Mouse (Mus musculus) forebrain, embryonic 16.5 days (tissue): ENCODE measurements around the gene Abat. TPM values are rescaled to one million over a fixed set of nuclear protein-coding genes. Genes with fewer than 3 reads are reported as not detected.
"Not testable (repeated sequence)": the region's sequence is repeated elsewhere in the genome, so short reads cannot be mapped to it uniquely, and the experiment has no call there.

Experiments used
- ATAC-seq: fragments of 200-750 bp; cut with Nextera tagmentation; 2 replicates; pipeline ENCODE4 v1.8.0; 2017; ENCODE audit warnings: mild to moderate bottlenecking, moderate library complexity
- H3K27ac ChIP-seq: fragments of 300-500 bp; sonication (generic); 2 replicates; pipeline ENCODE4 v1.5.1; 2014; ENCODE audit warnings: low read length, control low read depth
- H3K27me3 ChIP-seq: fragments of 300-500 bp; sonication (generic); replicated peaks from 2 replicates; pipeline ENCODE4 v1.6.1; 2014; ENCODE audit warnings: low read length; ENCODE audit not compliant: control insufficient read depth, insufficient read depth
- H3K36me3 ChIP-seq: fragments of 300-500 bp; sonication (generic); 2 replicates; pipeline ENCODE4 v1.6.1; 2014; ENCODE audit not compliant: control insufficient read depth, insufficient read depth
- H3K4me1 ChIP-seq: fragments of 300-500 bp; sonication (generic); replicated peaks from 2 replicates; pipeline ENCODE4 v1.6.1; 2014; ENCODE audit warnings: low read length; ENCODE audit not compliant: control insufficient read depth, insufficient read depth
- H3K4me2 ChIP-seq: fragments of 300-500 bp; sonication (generic); 2 replicates; pipeline ENCODE4 v1.6.1; 2014; ENCODE audit warnings: mild to moderate bottlenecking, low read length, control low read depth
- H3K4me3 ChIP-seq: fragments of 300-500 bp; sonication (generic); replicated peaks from 2 replicates; pipeline ENCODE4 v1.5.1; 2014; ENCODE audit warnings: mild to moderate bottlenecking, low read length, control low read depth
- H3K9ac ChIP-seq: fragments of 300-500 bp; sonication (generic); replicated peaks from 2 replicates; pipeline ENCODE4 v1.6.1; 2014; ENCODE audit warnings: low read depth, low read length, control low read depth
- H3K9me3 ChIP-seq: fragments of 300-500 bp; sonication (generic); 2 replicates; pipeline ENCODE4 v1.6.1; 2016; ENCODE audit warnings: low read length; ENCODE audit not compliant: control insufficient read depth
- WGBS: fragments of 180-500 bp; shearing (Covaris S2); extraction: QIAGEN DNeasy Blood & Tissue Kit; methylation state at CpG from one replicate; pipeline ENCODE4 v1.1.7; 2014; 5-methylcytosine and 5-hydroxymethylcytosine counted together
- polyA plus RNA-seq: library from polyadenylated mRNA; unstranded; fragments of >200 nt; fragmentation: Nextera tagmentation; extraction: Ambion mirVana; gene quantifications from 2 replicates; pipeline ENCODE4 v1.2.1, GENCODE M21; 2015

The Abat gene
- polyA plus RNA-seq, 1 experiment from 2014 or later = 58.0 TPM

DNA sequence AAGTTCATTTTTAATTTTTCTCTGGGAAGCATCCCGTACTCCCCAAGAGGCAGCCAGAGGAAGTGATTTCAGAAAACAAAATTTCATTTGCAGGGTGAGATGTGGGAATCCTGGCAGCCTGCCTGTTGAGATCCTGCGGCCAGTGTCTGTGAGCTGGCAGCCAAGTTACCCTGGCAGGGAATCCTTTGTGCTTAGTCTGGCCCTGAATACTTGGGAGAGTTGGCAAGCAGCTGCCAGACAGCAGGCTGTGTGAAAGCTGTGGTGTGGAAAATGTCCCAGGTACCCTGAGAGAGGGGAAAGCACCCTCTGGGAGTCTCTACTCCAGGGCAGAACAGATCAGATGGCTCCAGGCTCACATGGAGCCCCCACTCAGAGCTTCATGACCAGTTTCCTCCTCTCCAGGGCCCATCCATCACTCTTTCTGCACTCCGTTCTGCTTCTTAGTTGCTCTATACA lies 27.7 kb downstream of the Abat start:
- Histone ChIP-seq H3K4me1 (peaks cover 33% of the 10 kb centered on the region), H3K27ac (peak overlapping the region; percentile 89), H3K36me3 (no peaks in the 10 kb centered on the region), H3K4me3 (no peak overlapping the region), H3K4me2 (peak overlapping the region; percentile 39), H3K27me3 (no peaks in the 10 kb centered on the region), H3K9me3 (no peaks in the 10 kb centered on the region), H3K9ac (peak overlapping the region; percentile 30)
- WGBS = 9% methylated on average over 3 of the region's 3 CpGs
- peak; percentile 82 for ATAC-seq

DNA sequence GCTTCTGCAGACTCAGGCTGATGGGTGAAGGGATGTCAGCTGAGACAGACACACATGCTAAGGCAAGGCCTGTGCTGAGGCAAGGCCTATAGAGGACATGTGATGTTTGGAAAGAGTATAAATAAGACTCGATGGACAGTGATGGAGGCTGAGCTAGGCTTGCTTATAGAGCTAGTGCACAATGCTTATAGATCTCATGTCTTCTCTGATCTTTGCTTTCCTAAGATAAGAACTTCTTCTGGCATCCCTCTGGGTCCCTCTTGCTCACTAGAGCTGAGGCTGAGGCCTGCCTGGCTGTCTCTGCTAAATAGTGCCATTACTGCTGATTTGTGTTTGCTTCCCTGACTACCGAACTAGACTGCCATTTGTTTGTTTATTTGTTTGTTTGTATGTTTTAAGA lies 34.6 kb downstream of the Abat start:
- ATAC-seq = no peak
- no peak overlapping the region for H3K4me2 ChIP-seq
- H3K9me3 ChIP-seq = no peaks in the 10 kb centered on the region
- no peaks in the 10 kb centered on the region for H3K4me1 ChIP-seq
- no peak overlapping the region for H3K9ac ChIP-seq
- H3K27me3 ChIP-seq = no peaks in the 10 kb centered on the region
- H3K27ac ChIP-seq = no peak overlapping the region
- H3K36me3 ChIP-seq = no peaks in the 10 kb centered on the region
- H3K4me3 ChIP-seq = no peak overlapping the region
- WGBS = 93% methylated on average over 2 of the region's 2 CpGs

DNA sequence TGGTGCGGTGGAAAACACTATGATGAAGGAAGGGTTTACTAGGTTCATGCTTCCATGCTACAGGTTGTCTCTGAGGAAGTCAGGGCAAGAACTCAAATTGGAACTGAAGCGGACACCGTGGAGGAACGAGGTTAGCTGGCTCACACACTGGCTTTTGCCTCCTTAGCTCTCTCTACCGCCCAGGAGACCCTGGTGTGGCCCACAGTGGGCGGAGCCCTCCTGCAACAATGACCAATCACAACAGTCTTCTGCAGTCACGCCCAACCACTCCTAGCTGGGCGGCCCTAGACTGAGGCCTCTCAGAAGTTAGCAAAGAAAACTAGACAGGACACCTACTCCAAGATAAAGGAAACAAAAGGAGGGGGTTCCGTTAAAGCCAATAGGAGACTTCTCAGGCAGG lies 36.3 kb downstream of the Abat start:
- no peaks in the 10 kb centered on the region for H3K4me1 ChIP-seq
- 73% methylated on average over 9 of the region's 9 CpGs for WGBS
- no peak overlapping the region for H3K4me3 ChIP-seq
- H3K4me2 ChIP-seq = no peak overlapping the region
- no peak overlapping the region for H3K9ac ChIP-seq
- no peak for ATAC-seq
- H3K27ac ChIP-seq = no peak overlapping the region
- H3K36me3 ChIP-seq = no peaks in the 10 kb centered on the region
- no peaks in the 10 kb centered on the region for H3K9me3 ChIP-seq
- H3K27me3 ChIP-seq = no peaks in the 10 kb centered on the region

DNA sequence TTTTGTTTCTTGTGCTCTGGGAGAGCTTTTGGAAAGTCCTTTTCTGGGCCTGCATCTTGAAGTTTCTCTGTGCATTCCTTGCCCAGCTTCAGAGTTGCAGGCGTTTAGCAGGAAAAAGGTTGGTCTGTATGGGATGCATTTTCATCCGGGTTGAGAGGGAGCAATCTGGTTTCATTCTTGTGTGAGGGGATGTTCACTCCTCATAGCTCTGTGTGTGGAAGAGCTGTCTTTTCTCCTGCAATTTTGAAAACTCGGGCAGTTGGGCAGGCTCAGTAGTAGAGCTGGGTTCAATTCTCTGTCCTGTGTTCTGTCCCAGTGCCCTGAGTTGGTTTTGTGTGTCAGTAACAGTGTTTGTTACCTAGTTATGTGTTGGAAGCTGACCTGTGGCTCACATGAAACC lies 41.1 kb downstream of the Abat start:
- H3K4me3 ChIP-seq = no peak overlapping the region
- H3K9me3 ChIP-seq = peaks cover 8% of the 10 kb centered on the region; the same call in 1 of the 2 replicates
- no peak for ATAC-seq
- H3K4me1 ChIP-seq = no peaks in the 10 kb centered on the region
- no peaks in the 10 kb centered on the region for H3K36me3 ChIP-seq
- no peaks in the 10 kb centered on the region for H3K27me3 ChIP-seq
- no peak overlapping the region for H3K4me2 ChIP-seq
- WGBS = 90% methylated on average over 3 of the region's 3 CpGs
- H3K9ac ChIP-seq = no peak overlapping the region
- no peak overlapping the region for H3K27ac ChIP-seq

DNA sequence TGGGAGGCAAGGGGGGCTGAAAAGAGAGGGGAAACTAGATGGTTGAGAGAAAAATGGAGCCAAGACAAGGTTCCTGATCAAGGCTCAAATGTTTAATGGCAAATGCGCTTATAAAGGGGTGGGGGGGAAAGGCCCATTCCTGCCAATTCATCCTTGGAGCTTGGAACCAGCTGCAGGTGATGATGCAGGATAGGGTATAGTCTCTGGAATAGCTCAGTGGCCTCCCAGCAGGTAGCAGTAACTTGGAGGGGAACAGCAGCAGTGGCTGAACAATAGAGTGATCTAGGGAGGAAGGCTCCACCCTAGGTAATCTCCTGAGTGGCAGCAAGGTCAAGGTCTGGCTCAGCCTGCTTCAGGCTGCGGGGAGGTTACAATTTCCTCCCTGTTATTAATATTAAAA lies 41.5 kb downstream of the Abat start:
- not testable (repeated sequence) for H3K27ac ChIP-seq
- 88% methylated on average over 2 of the region's 2 CpGs for WGBS

DNA sequence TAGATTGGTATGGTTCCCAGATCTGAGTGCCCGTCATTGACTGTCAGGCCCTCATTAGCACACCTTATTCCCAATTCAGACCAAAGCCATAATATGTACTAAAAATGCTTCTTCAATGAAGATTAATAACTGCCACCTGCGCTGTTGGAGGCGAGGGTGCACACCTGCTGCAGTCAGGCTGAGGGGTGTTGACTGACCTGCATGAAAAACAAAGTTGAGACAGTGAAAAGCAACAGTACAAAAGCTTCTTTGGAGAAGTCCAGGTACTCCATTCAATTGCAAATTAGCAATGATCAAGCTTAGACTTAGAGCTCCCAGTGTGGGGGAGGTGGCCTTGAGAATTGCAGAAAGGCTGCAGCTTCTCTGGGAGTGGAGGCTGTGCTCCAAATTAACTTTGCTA lies 42.1 kb downstream of the Abat start:
- not testable (repeated sequence) for H3K36me3 ChIP-seq, H3K4me1 ChIP-seq, H3K9ac ChIP-seq, H3K27ac ChIP-seq, H3K4me3 ChIP-seq, H3K27me3 ChIP-seq, ATAC-seq, H3K4me2 ChIP-seq
- peaks cover 12% of the 10 kb centered on the region for H3K9me3 ChIP-seq
- whole genome bisulfite sequencing = 64% methylated on average over 3 of the region's 3 CpGs

More for the DNA sequence above, 41.5 kb downstream of the Abat start:
- not testable (repeated sequence) for H3K4me2 ChIP-seq, ATAC-seq, H3K9me3 ChIP-seq, H3K36me3 ChIP-seq, H3K9ac ChIP-seq, H3K4me3 ChIP-seq, H3K4me1 ChIP-seq, H3K27me3 ChIP-seq

DNA sequence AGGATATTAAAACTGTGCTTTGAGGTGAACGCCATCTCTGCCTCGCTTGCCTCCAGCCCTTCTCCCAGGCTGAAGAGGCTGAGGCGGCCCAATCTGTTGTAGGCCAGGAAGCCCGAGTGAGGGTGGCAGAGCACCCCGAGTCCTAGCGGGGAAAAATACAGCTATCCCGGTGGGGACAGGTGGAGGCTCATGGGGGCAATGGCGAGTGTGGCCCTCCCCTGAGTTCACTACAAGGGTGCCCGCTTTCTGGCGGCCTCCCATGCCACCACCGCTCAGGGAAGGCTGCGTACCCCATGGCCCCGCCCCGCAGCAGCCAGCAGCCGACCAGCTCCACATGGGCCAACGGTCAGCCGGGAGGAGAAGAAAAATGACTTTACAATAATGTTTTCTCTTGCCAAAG lies 46.9 kb downstream of the Abat start:
- Histone ChIP-seq H3K4me1 (no peaks in the 10 kb centered on the region), H3K9me3 (peaks cover 12% of the 10 kb centered on the region), H3K9ac (no peak overlapping the region), H3K27ac (no peak overlapping the region), H3K4me2 (no peak overlapping the region), H3K36me3 (no peaks in the 10 kb centered on the region), H3K4me3 (no peak overlapping the region), H3K27me3 (no peaks in the 10 kb centered on the region)
- ATAC-seq = no peak
- 94% methylated on average over 17 of the region's 17 CpGs for WGBS

DNA sequence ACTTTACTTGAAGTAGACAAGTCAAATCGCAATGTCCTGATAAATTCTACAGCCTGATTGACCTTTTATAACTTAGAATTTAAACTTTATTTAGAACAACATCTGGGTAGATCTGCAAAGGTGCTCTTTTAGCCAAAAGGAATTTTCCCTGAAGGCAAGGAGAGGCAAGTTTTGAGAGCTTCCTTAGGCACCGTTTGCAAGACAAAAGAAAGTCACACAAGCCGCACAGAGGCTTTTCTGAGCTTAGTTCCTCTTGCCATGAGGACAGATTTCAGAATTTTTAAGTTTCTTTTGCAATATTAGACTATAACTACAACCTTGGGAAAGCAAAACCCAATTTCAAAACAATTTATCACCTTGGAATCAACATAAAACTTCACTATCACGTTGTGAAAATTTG lies 47.9 kb downstream of the Abat start:
- not testable (repeated sequence) for ATAC-seq, H3K27me3 ChIP-seq, H3K4me2 ChIP-seq, H3K4me1 ChIP-seq, H3K9me3 ChIP-seq, H3K36me3 ChIP-seq, H3K9ac ChIP-seq, H3K4me3 ChIP-seq, H3K27ac ChIP-seq
- 45% methylated on average over 4 of the region's 4 CpGs for WGBS

DNA sequence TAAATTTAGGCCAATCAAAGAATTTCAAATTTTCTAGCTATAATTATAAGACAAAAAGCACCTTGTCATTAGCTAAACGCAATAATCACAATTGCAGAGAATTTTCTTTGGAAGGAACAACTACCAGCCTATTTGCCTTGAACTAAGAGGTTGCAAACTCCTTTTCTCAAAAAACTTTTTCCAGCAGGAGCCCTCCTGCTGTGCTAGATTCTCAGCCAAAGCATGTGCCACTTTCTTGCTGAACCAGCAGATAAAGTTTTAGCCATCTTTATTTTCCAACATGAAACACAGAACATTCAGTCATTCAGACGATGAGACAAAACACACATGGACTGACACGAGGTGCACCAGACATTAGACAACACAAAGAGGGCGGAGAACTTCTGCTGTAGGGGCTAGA lies 48.6 kb downstream of the Abat start:
- H3K9me3 ChIP-seq, H3K4me2 ChIP-seq, H3K27me3 ChIP-seq, H3K4me3 ChIP-seq, H3K36me3 ChIP-seq, H3K27ac ChIP-seq, ATAC-seq, H3K9ac ChIP-seq: not testable (repeated sequence)
- WGBS = 33% methylated on average over 4 of the region's 4 CpGs
- H3K4me1 ChIP-seq = peaks cover 10% of the 10 kb centered on the region

DNA sequence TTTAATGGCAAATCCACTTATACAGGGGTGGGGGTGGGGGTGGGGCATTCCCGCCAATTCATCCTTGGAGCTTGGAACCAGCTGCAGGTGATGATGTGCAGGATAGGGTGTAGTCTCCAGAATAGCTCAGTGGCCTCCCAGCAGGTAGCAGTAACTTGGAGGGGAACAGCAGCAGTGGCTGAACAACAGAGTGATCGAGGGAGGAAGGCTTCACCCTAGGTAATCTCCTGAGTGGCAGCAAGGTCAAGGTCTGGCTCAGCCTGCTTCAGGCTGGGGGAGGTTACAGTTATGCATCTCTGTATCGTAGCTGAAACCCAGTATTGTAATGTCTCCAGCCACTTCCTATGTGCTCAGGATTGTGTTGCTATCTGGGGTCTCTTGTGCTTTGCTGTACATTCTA lies 49.6 kb downstream of the Abat start:
- not testable (repeated sequence) for H3K9ac ChIP-seq, H3K27me3 ChIP-seq, H3K4me3 ChIP-seq, H3K9me3 ChIP-seq, H3K4me2 ChIP-seq, H3K27ac ChIP-seq, H3K36me3 ChIP-seq, ATAC-seq
- 68% methylated on average over 3 of the region's 3 CpGs for WGBS
- peaks cover 10% of the 10 kb centered on the region for H3K4me1 ChIP-seq
